Mouse (Mus musculus) ES-E14 (cell line): ENCODE measurements around the gene Dnah6. TPM values are rescaled to one million over a fixed set of nuclear protein-coding genes. Genes with fewer than 3 reads are reported as not detected.
A peak's percentile ranks its signal among the peaks of the same experiment; 100 is the strongest.

Experiments used
- DNase-seq: peaks from one replicate; pipeline ENCODE4 v3.0.0-alpha.2; 2013; ENCODE audit warnings: low read depth, low spot score
- H3K27ac ChIP-seq: 2 replicates; pipeline ENCODE4 v1.5.1; 2012; ENCODE audit warnings: low read depth, mild to moderate bottlenecking, low read length, moderate library complexity, mixed read lengths; ENCODE audit not compliant: poor library complexity, insufficient read depth, severe bottlenecking
- H3K36me3 ChIP-seq: 2 replicates; pipeline ENCODE4 v1.6.1; 2012; ENCODE audit warnings: mild to moderate bottlenecking, low read length, moderate library complexity, mixed read lengths; ENCODE audit not compliant: control insufficient read depth, poor library complexity, insufficient read depth, severe bottlenecking
- H3K4me1 ChIP-seq, 2 experiments: fragments of 150-350 bp in 1 of 2; sonication (generic) in 1 of 2; 2 replicates each; pipeline ENCODE4 v1.6.1; 2012; ENCODE audit warnings: low read length in 2 of 2, mild to moderate bottlenecking in 1 of 2, mixed read lengths in 1 of 2; ENCODE audit not compliant: control insufficient read depth in 2 of 2, insufficient read depth in 2 of 2, poor library complexity in 1 of 2
- H3K4me3 ChIP-seq, 2 experiments: fragments of 150-350 bp in 1 of 2; sonication (generic) in 1 of 2; 2 replicates each; pipeline ENCODE4 v1.5.1; 2012; ENCODE audit warnings: low read length in 2 of 2, low read depth in 1 of 2, mild to moderate bottlenecking in 1 of 2, mixed read lengths in 1 of 2; ENCODE audit not compliant: insufficient read depth in 1 of 2, poor library complexity in 1 of 2, severe bottlenecking in 1 of 2
- H3K9ac ChIP-seq: 2 replicates; pipeline ENCODE4 v1.6.1; 2012; ENCODE audit warnings: low read depth, mild to moderate bottlenecking, low read length, mixed read lengths; ENCODE audit not compliant: poor library complexity, insufficient read depth, severe bottlenecking
- H3K9me3 ChIP-seq: fragments of 150-350 bp; sonication (generic); 2 replicates; pipeline ENCODE4 v1.6.1; 2012; ENCODE audit warnings: low read depth, mild to moderate bottlenecking, low read length; ENCODE audit not compliant: control insufficient read depth, insufficient read depth
- CHD2 ChIP-seq: IDR thresholded peaks from 2 replicates; pipeline ENCODE4 v1.6.1; 2014; ENCODE audit warnings: mild to moderate bottlenecking, low read depth, low read length, inconsistent platforms
- HCFC1 ChIP-seq: IDR thresholded peaks from 2 replicates; pipeline ENCODE4 v1.6.1; 2012; ENCODE audit warnings: low read length, inconsistent platforms, borderline replicate concordance; ENCODE audit not compliant: insufficient read depth
- MAFK ChIP-seq: IDR thresholded peaks from 2 replicates; pipeline ENCODE4 v1.6.1; 2014; ENCODE audit warnings: mild to moderate bottlenecking, low read depth, low read length, inconsistent platforms; ENCODE audit not compliant: insufficient read depth
- ZC3H11A ChIP-seq: IDR thresholded peaks from 2 replicates; pipeline ENCODE4 v1.6.1; 2012; ENCODE audit warnings: low read depth, mild to moderate bottlenecking, inconsistent platforms, low read length, borderline replicate concordance
- ZNF384 ChIP-seq: IDR thresholded peaks from 2 replicates; pipeline ENCODE4 v1.6.1; 2012; ENCODE audit warnings: low read depth, low read length, inconsistent platforms
- in situ Hi-C, 2 experiments: fragments of 600-800 bp; cut with MboI; formaldehyde crosslinking; loops; one replicate each; pipeline ENCODE4 v1.15.1; 2025; ENCODE audit warnings: low sequenced_read_pairs in 2 of 2, inconsistent platforms in 1 of 2; ENCODE audit not compliant: unreplicated experiment in 2 of 2
- total RNA-seq: library from RNA; depleted of rRNA; stranded (reverse); fragments of 300-350 nt; gene quantifications from 2 replicates; pipeline ENCODE4 v1.2.3, GENCODE M21; 2012

Dnah6 gene
- total RNA-seq, 1 experiment = 0.54 TPM

DNA sequence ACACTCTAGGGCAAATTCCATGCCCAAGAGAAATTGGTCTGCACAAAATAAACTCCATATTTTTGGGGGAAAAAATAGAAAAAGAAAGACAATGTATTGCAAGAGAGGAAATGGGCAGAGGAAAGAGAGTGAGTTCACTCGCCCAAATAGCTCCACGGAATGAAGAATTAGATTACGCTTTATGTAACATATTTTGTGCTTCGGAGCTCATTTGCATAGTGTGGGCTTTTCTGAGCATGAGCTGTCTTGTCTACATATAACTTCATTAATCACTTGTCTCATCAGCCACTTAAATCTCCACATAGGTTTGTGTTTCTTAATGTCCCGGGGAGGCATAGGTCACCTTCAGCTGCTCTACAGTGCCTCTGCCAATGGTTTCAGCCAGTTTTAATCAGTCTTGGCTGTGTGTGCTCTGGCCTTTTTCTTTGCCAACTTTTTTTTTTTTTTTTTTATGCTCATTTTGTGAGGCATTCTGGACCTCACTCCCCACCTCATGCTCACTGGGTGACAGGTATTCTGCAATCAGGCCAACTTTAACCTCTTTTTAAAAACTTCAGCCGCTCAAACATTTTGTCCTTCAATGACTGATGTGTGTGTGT is 12.9 kb upstream of the Dnah6 start:
- Histone ChIP-seq H3K9ac (no peak overlapping the region), H3K27ac (no peak overlapping the region), H3K4me1 (peaks cover 0 to 2% of the 10 kb centered on the region in 2 experiments; a peak in 2 of 4 replicates), H3K9me3 (0 out of 2 replicates have a peak, but pooled peaks cover 2% of the 10 kb centered on the region), H3K36me3 (no peaks in the 10 kb centered on the region), H3K4me3 (no peak overlapping the region)
- TF ChIP-seq CHD2 (no peak), ZNF384 (no peak), MAFK (no peak), HCFC1 (no peak), ZC3H11A (no peak)
- DNase-seq = no peak
- in situ Hi-C loops = loop anchor here in 1 of 2 experiments (25.0 kb wide), 1 partner anchor 297 kb away; no protein-coding TSS in a partner anchor

DNA sequence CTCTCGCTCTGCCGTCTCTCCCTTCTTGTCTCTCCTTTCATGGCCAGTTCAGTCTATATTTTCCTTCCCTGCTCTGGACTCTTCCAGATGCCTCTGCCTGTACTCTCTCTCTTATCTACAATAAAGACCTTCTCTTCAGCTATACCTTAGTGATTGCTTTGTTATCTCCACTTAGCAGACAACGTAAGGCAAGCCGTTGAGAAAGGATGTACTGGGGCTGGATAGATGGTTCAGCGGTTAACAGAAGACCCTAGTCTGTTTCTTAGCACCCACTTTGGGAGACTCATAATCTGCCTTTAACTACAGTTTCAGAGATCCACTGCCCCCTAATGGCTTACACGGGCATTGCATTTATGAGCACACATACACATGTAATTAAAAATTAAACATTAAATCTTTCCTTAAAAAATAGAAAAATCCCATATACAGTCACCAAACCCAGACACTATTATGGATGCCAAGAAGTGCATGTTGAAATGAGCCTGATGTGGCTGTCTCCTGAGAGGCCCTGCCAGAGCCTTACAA is 11.8 kb upstream of the Dnah6 start:
- Histone ChIP-seq H3K4me3 (no peak overlapping the region), H3K4me1 (peaks cover 0 to 2% of the 10 kb centered on the region in 2 experiments; a peak in 2 of 4 replicates), H3K9ac (no peak overlapping the region), H3K27ac (no peak overlapping the region), H3K36me3 (no peaks in the 10 kb centered on the region), H3K9me3 (0 out of 2 replicates have a peak, but pooled peaks cover 2% of the 10 kb centered on the region)
- no peak for DNase-seq
- TF ChIP-seq CHD2 (no peak), ZC3H11A (no peak), MAFK (no peak), HCFC1 (no peak), ZNF384 (no peak)
- in situ Hi-C loops = loop anchor here in 1 of 2 experiments (25.0 kb wide), 1 partner anchor 296 kb away; no protein-coding TSS in a partner anchor

DNA sequence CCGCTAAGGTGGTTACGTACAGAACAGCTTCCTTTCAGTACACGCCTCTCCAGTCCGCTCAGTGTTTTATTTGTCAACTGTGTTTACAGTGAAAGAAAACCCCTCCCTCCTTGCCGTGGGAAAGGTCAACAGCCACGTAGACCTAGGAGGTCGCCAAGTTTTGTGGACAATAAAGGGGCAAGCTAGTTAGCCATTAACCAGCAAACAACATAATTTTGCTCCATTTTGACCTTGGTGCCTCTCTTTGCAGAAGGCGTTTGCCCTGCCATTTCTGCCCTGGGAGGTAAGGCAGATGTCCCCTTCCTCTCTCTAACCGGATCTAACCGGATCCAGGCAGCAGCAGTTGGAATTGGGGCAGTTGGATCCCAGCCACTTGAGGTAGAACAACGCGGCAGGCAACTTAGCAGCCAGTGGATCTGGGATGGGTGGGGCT is 10.7 kb upstream of the Dnah6 start:
- H3K4me1 ChIP-seq = peaks cover 0 to 2% of the 10 kb centered on the region in 2 experiments; a peak in 2 of 4 replicates
- TF ChIP-seq ZC3H11A (no peak), CHD2 (no peak), ZNF384 (no peak), MAFK (no peak), HCFC1 (no peak)
- no peak overlapping the region for H3K27ac ChIP-seq

DNA sequence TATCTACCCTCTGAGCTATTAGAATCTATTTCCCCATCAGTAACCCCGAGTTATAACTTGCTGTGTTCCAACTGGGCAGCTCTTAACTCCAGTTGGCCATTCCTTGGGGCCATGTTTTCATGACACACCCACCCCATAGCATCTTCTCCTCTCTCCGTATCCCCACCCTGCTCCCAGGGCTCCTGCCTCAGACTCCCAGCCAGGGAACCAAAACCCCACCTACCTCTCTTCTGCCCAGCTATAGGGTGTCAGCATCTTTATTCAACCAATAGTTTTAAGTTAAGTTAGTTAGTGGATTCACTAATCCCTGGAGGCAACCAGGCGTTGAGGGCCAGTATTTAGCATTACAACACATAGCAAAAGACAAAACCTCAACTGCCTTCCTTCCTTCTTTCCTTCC is 7.4 kb upstream of the Dnah6 start:
- H3K4me1 ChIP-seq = peaks cover 0 to 3% of the 10 kb centered on the region in 2 experiments; a peak in 3 of 4 replicates
- H3K27ac ChIP-seq = no peak overlapping the region
- no peak for TF ChIP-seq HCFC1
- no peak for TF ChIP-seq ZNF384
- TF ChIP-seq ZC3H11A = no peak
- no peak for TF ChIP-seq CHD2
- no peak for TF ChIP-seq MAFK
- DNase-seq = no peak
- H3K36me3 ChIP-seq = no peaks in the 10 kb centered on the region
- no peak overlapping the region for H3K4me3 ChIP-seq
- no peak overlapping the region for H3K9ac ChIP-seq
- no peaks in the 10 kb centered on the region for H3K9me3 ChIP-seq
- in situ Hi-C loops = loop anchor here in 1 of 2 experiments (25.0 kb wide), 1 partner anchor 292 kb away; no protein-coding TSS in a partner anchor

More for the DNA sequence above, 10.7 kb upstream of the Dnah6 start:
- no peak overlapping the region for H3K9ac ChIP-seq
- in situ Hi-C loops = loop anchor here in 1 of 2 experiments (25.0 kb wide), 1 partner anchor 295 kb away; no protein-coding TSS in a partner anchor
- peak overlapping the region in 1 of 2 experiments; percentile 50; a peak in 1 of 4 replicates for H3K4me3 ChIP-seq
- DNase-seq = no peak
- H3K36me3 ChIP-seq = no peaks in the 10 kb centered on the region
- 0 out of 2 replicates have a peak, but pooled peaks cover under 1% of the 10 kb centered on the region for H3K9me3 ChIP-seq
